Comparison of ENCODE assay signal across 20 mouse cellular contexts in the genomic region with DNA sequence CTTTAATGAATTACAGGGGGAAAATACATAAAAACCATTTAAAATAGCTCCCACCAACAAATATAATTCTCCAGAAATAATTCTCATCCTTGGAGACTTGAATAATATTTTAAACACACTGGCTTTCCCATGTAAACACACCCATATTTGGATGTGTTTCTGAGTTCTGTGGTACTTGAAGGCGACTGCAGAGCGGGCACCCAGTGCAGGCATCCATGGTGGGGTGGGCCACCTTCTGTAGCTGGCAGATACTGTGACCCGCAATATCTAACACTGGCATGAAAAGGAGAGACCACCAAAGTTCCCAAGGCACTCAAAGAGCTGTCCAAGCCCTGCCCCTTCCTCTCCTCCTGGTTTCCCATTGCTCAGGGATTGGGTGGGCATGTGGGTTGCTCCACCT.
DNase-seq lines count a peak whose midpoint lies in the region; ATAC-seq and TF ChIP-seq lines count a peak whose summit lies in the region.
"Had no signal": no experiment of that assay in that cellular context is flagged by ENCODE, and none has a peak within 500 bp of the region (broad histone marks: within the 10 kb centered on the region; RNA-seq: fewer than 3 reads in every experiment).

No protein-coding gene starts in this region.

- no peak overlapping the region for H3K9ac ChIP-seq in lung, embryonic 14.5 days
- H3K9ac ChIP-seq in intestine, embryonic 16.5 days (ENCODE audit: low read depth, low read length) = 0 out of 2 replicates have a peak overlapping the region, but pooled peaks have one; percentile 10
- H3K9ac ChIP-seq in stomach, embryonic 16.5 days (ENCODE audit: low read length) = no peak overlapping the region
- H3K9ac ChIP-seq: embryonic facial prominence, embryonic 15.5 days; heart, embryonic 13.5 days; hindbrain, embryonic 15.5 days had no signal

- intact Hi-C loops in gastrocnemius, adult 2 months (cut with DNase I) = loop anchor here (5.0 kb wide), 1 partner anchor 73 kb away; a partner anchor contains a TSS

- WGBS in lung, embryonic 14.5 days = 64% methylated on average over 3 of the region's 3 CpGs
- WGBS in intestine, embryonic 16.5 days = 68% methylated on average over 3 of the region's 3 CpGs
- WGBS in stomach, embryonic 16.5 days = 71% methylated on average over 3 of the region's 3 CpGs

- no peaks in the 10 kb centered on the region for H3K27me3 ChIP-seq in lung, embryonic 14.5 days (ENCODE audit: insufficient read depth, low read length)
- H3K27me3 ChIP-seq in intestine, embryonic 16.5 days (replicated peaks; ENCODE audit: control insufficient read depth, insufficient read depth, low read length) = no peaks in the 10 kb centered on the region
- H3K27me3 ChIP-seq in stomach, embryonic 16.5 days (ENCODE audit: control insufficient read depth, insufficient read depth, low read length) = no peaks in the 10 kb centered on the region
- H3K27me3 ChIP-seq: embryonic facial prominence, embryonic 15.5 days; heart, embryonic 13.5 days; hindbrain, embryonic 15.5 days had no signal

- H3K4me1 ChIP-seq in lung, embryonic 14.5 days (ENCODE audit: insufficient read depth) = no peaks in the 10 kb centered on the region
- H3K4me1 ChIP-seq in intestine, embryonic 16.5 days (ENCODE audit: control insufficient read depth, insufficient read depth, low read length) = peaks cover 8% of the 10 kb centered on the region
- no peaks in the 10 kb centered on the region for H3K4me1 ChIP-seq in stomach, embryonic 16.5 days (ENCODE audit: control insufficient read depth, insufficient read depth, low read length)
- H3K4me1 ChIP-seq: embryonic facial prominence, embryonic 15.5 days; hindbrain, embryonic 15.5 days had no signal

- no peak for TF ChIP-seq CTCF in gastrocnemius, adult 2 months (IDR thresholded peaks at IDR 0.05)
- no peak for TF ChIP-seq CTCF in lung, embryonic 14.5 days (IDR thresholded peaks at IDR 0.05; ENCODE audit: low read depth)

- ATAC-seq in lung, embryonic 14.5 days (ENCODE audit: insufficient read depth) = no peak
- ATAC-seq in intestine, embryonic 16.5 days = no peak; the same call in 1 of the 2 replicates
- ATAC-seq in stomach, embryonic 16.5 days (ENCODE audit: insufficient read depth, low FRiP score) = peak; percentile 57; the same call in 1 of the 2 replicates
- ATAC-seq: forebrain, embryonic 14.5 days had no signal

- peaks cover 31% of the 10 kb centered on the region; the same call in 1 of the 2 replicates for H3K36me3 ChIP-seq in lung, embryonic 14.5 days (ENCODE audit: insufficient read depth)
- H3K36me3 ChIP-seq in intestine, embryonic 16.5 days (ENCODE audit: control insufficient read depth, insufficient read depth, low read length) = 0 out of 2 replicates have a peak, but pooled peaks cover 3% of the 10 kb centered on the region
- H3K36me3 ChIP-seq in stomach, embryonic 16.5 days (ENCODE audit: control insufficient read depth, insufficient read depth, low read length) = no peaks in the 10 kb centered on the region

- peak overlapping the region; percentile 76 for H3K27ac ChIP-seq in gastrocnemius, adult 2 months
- peak overlapping the region; percentile 42; the same call in 1 of the 2 replicates for H3K27ac ChIP-seq in lung, embryonic 14.5 days (ENCODE audit: low read depth)
- peak overlapping the region; percentile 65 for H3K27ac ChIP-seq in intestine, embryonic 16.5 days (ENCODE audit: low read length)
- H3K27ac ChIP-seq in stomach, embryonic 16.5 days (ENCODE audit: low read length) = peak overlapping the region; percentile 78
- H3K27ac ChIP-seq: embryonic facial prominence, embryonic 15.5 days; forebrain, embryonic 10.5 days; heart, embryonic 13.5 days; hindbrain, embryonic 15.5 days had no signal

- H3K9me3 ChIP-seq in lung, embryonic 14.5 days (ENCODE audit: low read depth, low read length) = no peaks in the 10 kb centered on the region
- H3K9me3 ChIP-seq in intestine, embryonic 16.5 days (ENCODE audit: control insufficient read depth, low read length) = no peaks in the 10 kb centered on the region
- no peaks in the 10 kb centered on the region for H3K9me3 ChIP-seq in stomach, embryonic 16.5 days (replicated peaks; ENCODE audit: control insufficient read depth, low read length)
- H3K9me3 ChIP-seq: embryonic facial prominence, embryonic 15.5 days; forebrain, embryonic 10.5 days; heart, embryonic 13.5 days; hindbrain, embryonic 15.5 days had no signal

- no peak overlapping the region for H3K4me3 ChIP-seq in gastrocnemius, adult 2 months
- no peak overlapping the region for H3K4me3 ChIP-seq in lung, embryonic 14.5 days (ENCODE audit: low read depth, low read length)
- H3K4me3 ChIP-seq in intestine, embryonic 16.5 days (ENCODE audit: low read length) = no peak overlapping the region
- no peak overlapping the region for H3K4me3 ChIP-seq in stomach, embryonic 16.5 days (replicated peaks; ENCODE audit: low read length)
- H3K4me3 ChIP-seq: embryonic facial prominence, embryonic 15.5 days; erythroblast, embryonic 14.5 days; forebrain, embryonic 10.5 days; heart, embryonic 13.5 days; hindbrain, embryonic 15.5 days had no signal

- no peak for DNase-seq in gastrocnemius, adult 2 months
- no peak for DNase-seq in gastrocnemius, postnatal 25 days
- DNase-seq in lung, embryonic 14.5 days = no peak
- no peak for DNase-seq in lung, postnatal 4 days
- DNase-seq in natural killer cell, adult 2 months (ENCODE audit: low spot score in 2 of 2) = no peak
- no peak for DNase-seq in testis, postnatal 14 days (ENCODE audit: low spot score)
- DNase-seq: adrenal gland, postnatal 25 days; cerebellum, adult 18-20 months; cerebellum, postnatal 14 days; embryo, embryonic 11 days; gastrocnemius, postnatal 10 days; heart, postnatal 36 days had no signal

- no peak overlapping the region for H3K4me2 ChIP-seq in lung, embryonic 14.5 days
- no peak overlapping the region for H3K4me2 ChIP-seq in intestine, embryonic 16.5 days (ENCODE audit: low read depth, low read length)
- no peak overlapping the region for H3K4me2 ChIP-seq in stomach, embryonic 16.5 days (ENCODE audit: low read depth, low read length)
- H3K4me2 ChIP-seq: embryonic facial prominence, embryonic 15.5 days; heart, embryonic 13.5 days; hindbrain, embryonic 15.5 days had no signal
